Mouse (Mus musculus) cerebellum, adult 8-10 months (tissue): ENCODE results near the gene Ssu72.
A peak's percentile ranks its signal among the peaks of the same experiment; 100 is the strongest.
"Not testable (repeated sequence)": the region's sequence is repeated elsewhere in the genome, so short reads cannot be mapped to it uniquely, and the experiment has no call there.

Experiments used
- DNase-seq: peaks from one replicate; pipeline ENCODE4 v3.0.0; 2022

Gene Ssu72

DNA sequence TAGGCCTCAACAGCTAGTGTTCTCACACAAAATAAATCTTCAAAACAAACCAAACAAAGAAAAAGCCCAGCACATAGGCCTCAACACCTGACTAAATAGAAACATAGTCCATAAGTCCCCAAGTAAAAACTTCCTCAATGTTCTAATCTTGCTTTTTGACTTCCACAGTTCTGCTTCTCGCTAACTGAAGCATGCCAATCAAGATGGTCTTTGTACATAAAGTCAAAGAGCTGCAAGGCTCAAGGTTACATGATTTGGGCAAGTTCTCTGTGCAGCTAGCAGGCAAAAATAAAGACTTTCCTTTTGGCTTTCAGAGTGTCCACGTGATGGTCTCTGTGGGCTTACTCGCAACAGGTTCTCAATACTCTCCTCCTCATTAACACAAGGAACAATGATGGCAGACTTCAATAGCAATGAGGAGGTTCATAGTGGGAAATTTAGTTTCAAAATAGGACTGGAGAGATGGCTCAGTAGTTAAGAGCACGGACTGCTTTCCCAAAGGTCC, 1.1 kb upstream of the Ssu72 start:
- DNase-seq = no peak

DNA sequence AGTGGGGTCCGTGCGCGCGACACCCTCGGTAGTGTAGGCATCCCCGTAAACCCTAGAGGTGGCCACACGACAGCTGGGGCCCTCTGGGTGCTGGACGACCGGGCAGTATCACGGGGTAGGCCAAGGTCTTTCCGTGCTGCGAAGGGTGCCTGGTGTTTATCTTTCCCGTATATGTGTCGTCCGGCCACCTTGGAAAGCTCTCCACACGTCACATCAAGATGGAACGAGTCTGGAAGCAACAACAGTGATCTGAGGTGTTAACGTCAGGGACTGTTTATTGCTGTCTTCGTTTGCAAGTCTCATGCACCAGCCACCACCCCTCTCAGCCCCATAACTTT, 961 bp downstream of the Ssu72 start:
- DNase-seq = no peak

DNA sequence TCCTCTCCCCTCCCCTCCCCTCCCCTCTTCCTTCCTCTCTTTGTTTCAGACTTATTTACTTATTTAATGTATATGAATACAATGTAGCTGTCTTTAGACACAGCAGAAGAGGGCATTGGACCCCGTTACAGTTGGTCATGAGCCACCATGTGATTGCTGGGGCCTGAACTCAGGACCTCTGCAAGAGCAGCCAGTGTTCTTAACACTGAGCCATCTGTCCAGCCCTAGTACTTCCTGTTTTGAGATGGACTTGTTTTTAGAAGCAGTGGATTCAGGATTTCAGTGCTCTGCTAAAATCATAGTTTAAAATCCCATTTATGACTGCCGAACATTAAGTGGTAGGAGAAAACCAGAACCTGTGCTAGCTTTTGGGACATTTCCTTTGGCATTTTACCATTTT, 4.0 kb downstream of the Ssu72 start:
- DNase-seq = no peak

DNA sequence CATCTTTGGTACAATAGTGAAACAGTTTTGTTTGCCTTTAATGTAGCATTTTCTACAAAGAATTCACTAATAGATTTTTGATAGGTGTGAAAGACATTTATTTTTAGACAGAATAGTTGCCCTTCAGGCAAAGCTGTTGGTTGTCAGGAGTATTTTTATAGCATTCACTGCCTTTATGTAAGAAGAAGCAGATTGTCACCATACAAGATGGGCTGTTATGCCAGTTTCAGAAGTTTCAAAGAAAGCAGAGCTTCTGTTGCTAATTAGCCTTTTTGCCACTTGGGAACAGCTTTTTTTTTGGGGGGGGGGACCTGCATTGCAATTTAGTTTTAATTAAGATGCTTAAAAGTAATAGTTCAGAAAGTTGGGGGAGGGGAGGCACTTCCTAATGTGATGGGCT, 4.4 kb downstream of the Ssu72 start:
- no peak for DNase-seq

DNA sequence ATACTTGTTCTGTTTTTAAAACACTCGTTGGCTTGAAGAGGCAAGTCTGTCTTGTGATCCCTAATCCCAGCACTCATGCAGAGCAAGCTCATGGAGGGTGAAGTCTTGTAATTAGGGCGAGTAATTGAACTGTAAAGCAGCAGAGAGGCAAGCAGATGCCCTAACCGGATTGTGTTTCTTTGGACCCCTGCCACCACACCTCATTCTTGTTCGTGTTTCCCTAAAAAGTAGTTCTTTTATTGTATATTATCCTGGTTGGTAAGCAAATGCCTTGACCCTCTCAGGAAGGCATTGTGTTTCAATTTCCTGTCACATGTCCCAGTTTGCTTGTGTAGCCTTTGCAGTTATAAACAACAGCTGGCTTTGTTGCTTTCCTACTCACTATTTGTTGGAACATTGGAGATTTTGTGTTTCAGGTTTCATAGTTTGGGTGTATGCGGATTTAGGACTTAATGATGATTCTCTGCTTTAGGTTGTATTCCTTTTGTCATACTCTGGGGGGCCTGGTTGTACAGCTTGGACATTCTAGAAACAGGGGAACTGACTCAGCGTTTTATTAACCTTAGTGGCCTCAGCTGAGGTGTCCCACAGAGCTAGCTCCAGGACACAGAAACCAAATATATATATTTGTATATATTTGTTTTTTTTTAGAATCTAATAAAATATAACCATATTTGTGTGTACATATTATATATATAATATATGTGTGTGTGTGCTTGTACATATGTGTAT, 6.1 kb downstream of the Ssu72 start:
- peak; percentile 51 for DNase-seq

DNA sequence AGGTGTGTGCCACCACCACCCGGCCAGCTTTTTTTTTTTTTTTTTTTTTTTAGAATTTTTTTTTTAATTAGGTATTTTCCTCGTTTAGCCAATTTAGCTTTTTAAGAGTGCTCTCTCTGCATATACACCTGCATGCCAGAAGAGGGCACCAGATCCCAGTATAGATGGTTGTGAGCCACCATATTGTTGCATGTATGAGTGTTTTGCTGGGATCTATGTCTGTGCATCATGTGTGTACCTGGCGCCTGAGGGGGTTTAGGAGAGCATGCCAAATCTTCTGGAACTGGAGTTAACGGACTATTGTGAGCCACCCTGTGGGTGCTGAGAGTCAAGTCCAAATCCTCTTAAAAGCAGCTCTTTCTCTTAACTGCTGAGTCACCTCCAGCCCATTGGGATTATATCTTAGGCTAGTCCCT, 17.1 kb downstream of the Ssu72 start:
- no peak for DNase-seq

DNA sequence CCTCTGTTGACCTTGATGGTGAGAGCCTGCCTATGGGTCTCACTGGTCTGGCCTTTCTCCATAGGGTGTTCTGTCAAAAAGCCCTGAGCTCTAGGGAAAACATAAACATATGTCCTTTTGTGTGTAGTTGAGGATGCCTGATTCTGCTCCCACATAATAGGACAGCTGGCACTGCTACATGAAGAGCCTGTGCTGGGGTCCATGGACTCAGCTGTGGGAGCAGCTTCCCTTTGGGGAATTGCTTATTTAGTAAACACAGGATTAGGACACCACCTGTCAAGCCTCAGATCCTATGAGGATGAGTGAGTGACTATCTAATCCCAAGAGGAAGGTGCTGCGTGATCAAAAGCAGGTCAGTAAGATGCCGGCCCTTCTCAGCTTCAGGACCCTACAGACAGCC, 23.4 kb downstream of the Ssu72 start:
- DNase-seq = no peak

DNA sequence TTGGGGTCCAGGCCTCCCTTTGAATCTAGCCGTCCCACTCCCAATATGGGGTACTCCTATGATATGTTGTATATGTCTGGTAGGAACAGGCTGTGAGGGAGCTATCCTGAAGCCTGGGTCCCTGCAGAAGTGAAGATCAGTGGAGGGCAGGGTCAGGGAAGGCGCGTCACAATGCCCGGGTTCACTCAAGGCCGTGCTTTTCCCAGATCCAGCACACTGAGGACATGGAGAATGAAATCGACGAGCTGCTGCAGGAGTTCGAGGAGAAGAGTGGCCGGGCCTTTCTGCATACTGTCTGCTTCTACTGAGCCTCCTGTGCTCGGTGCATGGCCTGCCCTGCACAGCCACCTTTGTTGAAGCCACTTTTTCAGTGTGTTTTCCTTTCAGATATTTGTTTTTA, 28.7 kb downstream of the Ssu72 start:
- no peak for DNase-seq

DNA sequence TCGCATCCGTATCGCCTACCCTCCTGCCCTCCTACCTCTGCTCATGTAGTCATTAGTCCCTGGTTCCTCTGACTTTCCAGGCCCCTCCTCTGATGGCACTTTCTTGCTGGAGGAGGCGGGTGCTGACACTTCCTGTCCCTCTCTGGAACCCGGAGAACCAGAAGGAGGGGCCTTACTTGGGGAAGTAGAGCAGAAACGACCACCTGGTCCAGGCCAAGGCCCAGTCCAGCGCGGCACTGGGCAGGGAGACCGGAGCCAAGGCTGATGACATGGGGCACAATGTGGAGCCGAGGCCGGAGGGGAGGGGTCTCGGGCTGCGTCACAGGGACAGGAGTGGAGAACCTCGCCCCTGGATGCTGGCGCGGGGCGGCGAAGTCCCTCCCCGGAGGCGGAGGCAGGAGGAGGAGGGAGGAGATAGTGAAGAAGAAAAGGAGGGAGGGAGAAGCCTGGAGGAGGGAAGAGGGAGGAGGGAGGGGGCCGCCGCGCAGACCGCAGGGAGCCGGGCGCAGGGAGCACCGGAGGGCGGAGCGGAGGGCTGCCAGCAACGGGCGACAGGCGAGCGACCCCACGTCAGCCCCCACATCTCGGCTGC, 29.8 kb downstream of the Ssu72 start, which contains the start of gene Tmem240:
Tmem240 (plus strand) TSS at position 451 of the 592 bp plus-strand sequence.
- peak; percentile 93 for DNase-seq

DNA sequence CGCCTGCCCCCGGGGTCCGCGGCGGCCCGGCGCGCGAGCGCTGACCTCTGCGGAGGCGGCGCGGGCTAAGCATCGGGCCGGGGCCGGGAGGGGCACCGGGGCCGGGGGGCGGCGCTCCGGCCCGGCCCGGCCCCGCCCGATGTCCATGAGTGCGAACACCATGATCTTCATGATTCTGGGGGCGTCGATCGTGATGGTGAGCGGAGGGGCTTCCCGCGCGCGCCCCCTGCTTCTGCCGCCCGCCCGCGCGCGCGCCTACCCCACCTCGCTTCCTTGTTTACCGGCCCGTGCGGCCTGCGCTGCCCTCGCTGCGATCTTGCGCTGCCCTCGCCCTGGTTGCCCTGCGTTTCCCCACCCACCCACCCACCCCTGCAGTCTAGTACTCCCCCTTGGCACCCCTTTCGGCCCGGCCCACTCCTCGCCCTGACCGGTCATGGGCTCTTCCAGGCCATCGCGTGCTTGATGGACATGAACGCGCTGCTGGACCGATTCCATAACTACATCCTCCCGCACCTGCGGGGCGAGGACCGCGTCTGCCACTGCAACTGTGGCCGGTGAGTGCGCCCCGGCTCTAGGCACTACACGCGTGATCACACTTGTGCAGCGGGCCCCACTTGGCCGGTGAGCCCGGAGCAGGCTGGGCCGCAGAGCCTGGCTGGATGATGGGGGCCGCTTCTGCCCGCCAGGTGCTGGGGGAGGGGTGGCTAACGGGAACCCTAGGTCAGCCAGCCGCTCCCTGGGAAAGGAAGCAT, 30.5 kb downstream of the Ssu72 start:
- DNase-seq = peak; percentile 76

DNA sequence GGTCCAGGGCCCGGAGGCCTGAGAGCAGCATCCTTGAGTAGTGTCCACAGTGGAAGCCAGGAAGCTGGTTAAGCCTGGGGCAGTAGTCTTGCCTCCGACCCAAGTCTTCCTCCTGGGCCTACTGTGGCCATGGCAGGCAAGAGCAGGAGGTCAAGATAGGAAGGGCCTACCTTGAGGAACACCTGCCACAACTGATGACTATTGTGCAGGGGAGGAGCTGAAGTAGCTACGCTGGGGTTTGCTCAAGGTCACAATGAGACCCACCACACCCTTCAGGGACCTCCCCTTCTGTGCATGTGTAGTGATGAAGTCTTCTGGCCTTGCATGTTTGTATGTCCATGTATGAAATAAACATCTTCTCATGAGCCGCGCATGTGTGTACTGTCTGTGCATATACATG, 31.2 kb downstream of the Ssu72 start:
- DNase-seq = no peak

DNA sequence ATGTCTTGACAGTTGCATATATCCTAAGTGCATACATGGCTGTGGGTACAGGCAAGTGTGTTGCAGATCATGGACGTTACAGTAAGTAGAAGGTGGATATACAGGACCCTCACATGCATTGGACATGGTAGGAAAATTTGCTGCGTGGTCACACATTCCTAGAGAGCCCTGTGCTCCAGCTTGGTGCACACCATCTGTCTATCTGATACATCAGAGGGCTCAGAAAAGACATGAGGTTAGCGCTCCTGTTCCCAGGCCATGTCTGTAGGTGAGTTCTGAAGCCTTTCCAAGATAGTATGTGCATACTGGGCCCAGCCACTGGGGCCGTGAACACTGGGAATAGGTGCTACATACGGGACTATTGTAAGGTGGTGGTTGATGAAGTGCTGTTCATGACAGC, 31.8 kb downstream of the Ssu72 start:
- no peak for DNase-seq

DNA sequence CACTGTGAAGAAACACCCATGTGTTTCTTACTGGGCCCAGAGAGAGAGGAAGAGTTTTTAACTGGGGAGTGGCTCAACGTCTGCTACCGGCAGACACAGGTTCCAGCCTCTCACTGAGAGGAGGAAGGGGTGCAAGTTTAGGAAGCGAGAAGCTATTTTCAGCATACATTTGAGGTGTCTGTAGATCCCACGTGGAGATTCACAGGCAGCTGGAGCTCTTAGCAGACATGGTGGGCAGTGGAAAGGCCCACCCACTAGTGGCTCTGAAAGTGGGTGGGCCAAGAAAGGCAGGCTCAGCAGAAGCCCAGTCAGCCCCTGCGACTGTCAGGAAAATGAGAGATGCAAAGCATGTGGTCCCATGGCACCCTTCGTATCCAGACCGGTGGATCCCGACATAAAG, 33.7 kb downstream of the Ssu72 start:
- no peak for DNase-seq

DNA sequence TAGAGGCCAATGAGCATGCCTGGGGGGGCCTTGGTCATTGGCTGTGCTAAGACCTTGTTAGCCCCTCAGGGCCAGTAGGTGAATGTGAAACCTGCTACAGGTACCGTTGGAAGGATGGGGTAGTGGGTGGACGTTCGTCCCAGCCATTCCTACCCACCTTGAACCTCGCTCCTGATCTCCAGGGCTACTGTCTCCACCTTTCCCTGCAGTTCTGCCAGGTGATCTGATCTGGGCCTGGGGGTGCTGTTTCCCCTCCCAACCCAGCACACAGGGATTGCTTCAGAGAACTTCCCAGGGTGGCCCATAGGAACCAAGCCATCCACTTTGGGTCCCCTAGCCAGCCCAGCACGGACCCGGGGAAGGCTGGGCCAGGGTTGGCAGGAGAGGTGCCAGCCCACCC, 34.6 kb downstream of the Ssu72 start:
- DNase-seq = peak; percentile 36

DNA sequence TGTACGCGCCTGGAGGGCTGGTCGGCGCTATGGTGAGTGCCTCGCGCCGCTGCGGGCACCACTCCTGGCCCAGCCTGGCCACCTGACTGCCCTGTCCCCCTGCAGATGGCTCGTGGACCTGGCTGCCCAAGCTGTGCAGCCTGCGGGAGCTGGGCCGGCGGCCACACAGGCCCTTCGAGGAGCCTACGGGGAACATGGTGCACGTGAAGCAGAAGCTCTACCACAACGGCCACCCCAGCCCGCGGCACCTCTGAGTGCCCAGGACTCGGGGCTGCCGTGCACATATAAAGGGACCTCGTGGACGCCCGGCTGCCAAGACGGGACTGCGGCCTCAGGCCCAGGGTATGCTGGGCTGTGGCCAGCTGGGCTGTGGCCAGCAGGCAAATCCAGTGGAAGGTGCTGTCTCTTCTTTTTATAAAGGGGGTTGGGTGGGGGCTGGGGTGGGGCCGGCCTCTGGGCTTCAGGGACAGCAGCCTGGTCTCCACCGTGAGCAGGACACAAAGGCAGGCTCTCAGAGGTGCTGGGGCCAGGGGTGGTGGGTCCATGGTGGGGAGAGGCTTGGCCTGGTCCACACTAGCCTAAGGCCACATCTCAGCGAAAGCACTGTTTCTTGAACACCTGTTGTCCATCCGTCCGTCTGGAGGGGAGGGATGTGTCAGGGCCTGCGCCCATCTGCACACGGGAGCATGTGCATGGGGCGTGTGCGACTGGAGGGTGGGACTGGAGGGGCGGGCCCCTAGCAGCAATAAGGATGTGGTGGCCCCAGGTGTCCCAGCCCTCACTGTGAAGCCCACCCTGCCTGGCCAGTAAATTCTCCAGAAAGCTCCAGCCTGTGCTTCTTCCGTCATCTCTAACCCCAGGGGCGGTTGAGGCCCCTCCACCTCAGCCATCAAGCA, 35.4 kb downstream of the Ssu72 start:
- DNase-seq = peak; percentile 75

DNA sequence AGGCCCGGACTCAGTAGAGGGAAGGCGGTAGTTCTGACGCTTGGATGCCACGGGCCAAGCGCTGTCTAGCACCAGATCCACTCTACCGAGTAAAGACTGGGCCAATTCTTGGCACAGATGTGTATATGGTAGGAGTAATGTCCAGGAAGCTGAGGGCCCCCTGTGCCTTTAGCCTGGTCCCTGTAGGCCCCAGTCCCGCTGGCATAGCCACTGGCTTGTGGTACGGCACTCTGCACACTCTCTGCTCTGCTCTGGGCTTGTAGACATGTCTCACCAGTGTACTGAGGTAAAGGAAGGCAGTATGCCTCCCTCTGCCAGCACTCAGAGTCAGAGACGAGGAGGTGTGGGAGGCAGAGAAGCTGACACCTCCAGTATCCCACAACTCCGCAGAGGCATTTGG, 36.1 kb downstream of the Ssu72 start:
- DNase-seq = not testable (repeated sequence)

DNA sequence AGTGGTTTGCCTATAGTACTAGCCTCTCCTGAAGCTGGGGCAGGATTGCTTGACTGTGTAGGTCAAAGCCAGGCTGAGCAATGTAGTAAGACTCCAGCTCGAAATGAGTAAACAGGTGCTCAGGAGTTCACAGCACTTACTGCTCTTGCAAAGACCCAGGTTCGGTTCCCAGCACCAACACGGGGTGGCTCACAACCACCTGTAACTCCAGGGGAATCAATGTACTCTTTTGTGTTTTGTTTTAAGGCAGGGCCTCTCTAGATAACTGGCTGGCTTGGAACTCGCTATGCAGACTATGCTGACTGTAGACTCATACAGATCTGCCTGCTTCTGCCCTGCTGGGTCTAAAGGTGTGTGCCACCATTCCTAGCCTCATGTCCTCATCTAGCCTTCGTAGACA, 38.1 kb downstream of the Ssu72 start:
- no peak for DNase-seq

DNA sequence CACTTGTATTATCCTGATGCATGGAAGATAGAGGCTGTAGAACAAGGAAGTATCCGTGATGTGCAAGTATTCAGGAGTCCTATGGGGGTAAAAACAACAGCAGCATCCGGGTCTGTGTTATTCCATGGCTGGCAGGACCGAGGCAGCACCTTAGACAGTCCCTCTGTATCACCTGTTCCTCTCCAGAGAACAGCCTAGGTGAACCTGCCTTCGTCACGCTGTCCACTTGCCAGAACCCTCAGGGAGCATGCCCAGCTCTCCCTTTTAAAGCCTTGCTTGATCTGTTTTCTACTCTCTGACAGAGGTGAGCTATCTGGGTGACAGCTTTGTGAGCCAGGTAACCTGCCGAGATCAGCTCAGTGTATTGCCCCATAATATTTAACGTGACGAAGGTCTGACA, 39.9 kb downstream of the Ssu72 start:
- peak; percentile 54 for DNase-seq

DNA sequence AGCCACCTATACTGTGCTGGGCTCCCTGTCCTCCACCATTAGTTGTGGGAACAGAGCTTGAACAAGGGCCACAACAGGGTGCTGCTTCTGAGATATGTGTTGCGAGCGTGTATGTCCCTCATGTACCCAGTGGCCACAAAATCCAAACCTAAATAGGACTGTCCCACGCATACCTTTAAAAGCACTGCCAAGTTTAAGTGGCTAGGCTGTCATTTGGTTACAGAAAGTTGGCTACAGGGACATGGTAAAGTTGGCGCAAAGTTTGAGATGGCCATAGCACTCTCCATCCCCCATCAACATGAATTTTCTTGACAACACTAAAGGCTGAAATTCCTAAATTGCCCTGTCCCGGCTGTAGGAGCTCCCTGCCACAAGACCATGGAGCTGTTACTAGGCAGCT, 40.5 kb downstream of the Ssu72 start:
- no peak for DNase-seq

DNA sequence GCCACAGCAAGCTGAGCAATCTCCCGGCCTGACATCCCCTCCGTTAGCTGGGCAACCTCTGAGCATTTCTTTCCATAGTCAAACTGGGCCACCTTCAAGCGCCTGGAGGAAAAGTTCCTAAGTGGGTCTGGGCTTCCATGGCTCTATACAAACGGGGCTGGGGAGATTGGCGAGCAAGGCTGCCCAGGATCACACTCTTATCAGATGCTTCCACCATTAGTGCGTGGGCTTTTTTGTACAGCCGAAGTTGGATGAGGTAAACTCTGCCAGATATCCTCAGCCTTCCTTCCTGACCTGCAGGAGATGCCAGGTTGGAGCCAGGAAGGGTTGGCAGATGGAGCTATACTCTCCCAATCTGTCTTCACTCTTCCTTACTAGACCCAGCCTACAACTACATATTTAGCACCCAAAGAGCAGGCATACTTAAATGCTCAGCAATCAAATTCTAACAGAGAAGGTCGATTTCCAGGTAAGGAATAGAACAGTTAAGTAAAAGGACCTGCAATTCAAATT, 41.5 kb downstream of the Ssu72 start:
- DNase-seq = peak; percentile 72

DNA sequence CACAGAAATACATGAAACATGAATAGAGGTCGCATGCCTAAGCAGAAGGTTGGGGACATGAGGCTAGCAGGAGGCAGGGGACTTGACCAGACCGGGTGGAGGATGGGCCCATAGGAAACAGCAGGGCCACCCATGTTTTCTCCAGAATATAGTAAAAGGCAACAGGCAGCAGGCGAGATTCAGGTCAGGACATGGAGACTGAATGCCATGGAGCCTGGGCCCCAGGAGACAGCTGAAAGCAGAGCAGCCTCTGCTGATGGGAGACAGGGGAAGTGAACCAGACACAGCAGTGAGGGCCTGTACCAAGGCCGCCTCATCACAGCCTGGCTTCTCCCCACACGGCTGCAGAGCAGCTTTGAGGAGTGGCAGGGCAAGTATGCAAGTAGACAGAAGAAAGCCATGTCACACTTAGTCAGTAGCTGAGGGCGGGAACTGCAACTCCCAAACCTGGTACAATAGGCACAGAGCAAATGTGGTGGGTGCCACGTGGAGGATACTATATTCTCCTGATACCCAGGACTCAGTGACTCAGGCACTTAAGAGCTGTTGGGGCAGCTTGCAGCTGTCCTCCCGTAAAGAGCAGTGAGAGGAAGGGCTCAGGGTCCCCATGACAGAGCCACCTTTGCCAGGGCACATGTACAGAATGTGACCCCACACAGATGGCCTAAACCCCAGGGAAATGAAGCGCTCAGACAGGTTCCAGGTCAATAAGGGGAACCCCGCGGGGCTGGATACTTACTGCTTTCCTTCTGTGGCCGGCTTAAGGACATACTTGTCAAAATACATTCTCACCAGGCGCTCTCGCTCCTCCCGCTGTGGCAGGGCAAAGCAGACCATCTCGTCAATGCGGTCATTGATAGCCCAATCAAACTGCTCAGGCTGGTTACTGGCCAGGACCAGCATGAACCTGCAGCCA, 42.2 kb downstream of the Ssu72 start:
- peak; percentile 63 for DNase-seq

DNA sequence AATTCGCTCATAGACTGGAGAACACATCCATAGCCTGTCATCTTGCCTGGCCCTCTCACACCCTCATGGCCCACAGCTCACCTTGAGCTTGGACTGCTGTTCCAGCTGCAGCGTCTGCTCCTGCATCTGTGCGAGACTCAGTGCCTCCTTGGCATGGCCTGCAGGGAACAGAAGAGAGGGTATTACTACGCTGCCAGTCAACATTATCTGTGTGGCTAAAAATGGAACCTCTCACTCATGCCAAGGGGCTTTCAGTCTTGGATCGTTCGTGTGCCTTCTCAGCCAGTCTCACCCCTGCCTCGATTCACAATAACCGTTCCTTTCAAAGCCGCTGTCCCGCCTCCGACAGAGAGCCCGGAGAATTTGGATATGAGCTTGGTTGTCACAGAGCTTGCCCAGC, 52.4 kb downstream of the Ssu72 start:
- DNase-seq = no peak
